Mouse (Mus musculus): ENCODE measurements around the gene Gpn3.

- no peak for TF ChIP-seq CTCF (IDR thresholded peaks at IDR 0.05; ENCODE audit: extremely low read depth, insufficient read depth, insufficient read length, insufficient replicate concordance)
- TF ChIP-seq POLR2A (IDR thresholded peaks at IDR 0.05; ENCODE audit: low read depth, low read length), result no peak
Observed at GRCm38 (mm10) chr5:122403362-122403761, 31.7 kb downstream of the Gpn3 start.

All from spleen, adult 2 months (tissue).